Mouse (Mus musculus): ENCODE results near the gene Spty2d1.

The Spty2d1 gene

GRCm38 (mm10) chr7:46987073-46987472 lies 21.1 kb downstream of the Spty2d1 start:
- no peak for DNase-seq (ENCODE audit: low spot score)

- DNase-seq (ENCODE audit: low spot score), result no peak
Observed at GRCm38 (mm10) chr7:46986646-46987045, 21.6 kb downstream of the Spty2d1 start.

GRCm38 (mm10) chr7:46985718-46986505 lies 22.3 kb downstream of the Spty2d1 start:
- DNase-seq (ENCODE audit: low spot score), result no peak

DNA sequence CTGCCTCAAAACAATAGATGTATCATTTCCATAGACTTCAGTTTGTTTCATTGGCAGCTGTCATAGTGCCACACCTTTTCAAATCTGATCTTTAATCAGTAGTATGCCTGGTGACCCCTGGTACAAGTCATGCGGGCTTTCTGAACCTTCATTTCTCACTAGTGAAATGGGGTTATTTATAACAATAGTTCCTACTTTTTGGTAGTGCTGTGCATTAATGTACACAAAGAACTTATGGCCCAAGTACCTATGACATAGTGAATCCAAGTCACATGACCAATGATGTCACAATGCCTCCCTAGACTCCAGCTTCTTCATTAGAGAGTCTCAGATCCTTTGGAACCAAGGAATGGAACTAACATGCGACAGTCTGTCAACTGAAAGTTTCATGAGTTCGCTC lies 24.9 kb downstream of the Spty2d1 start, which contains the start of gene Gm9999:
Gene Gm9999 (plus strand): TSS at position 301 of the 400 bp plus-strand sequence.
- no peak for DNase-seq (ENCODE audit: low spot score)

- DNase-seq (ENCODE audit: low spot score), result no peak
Observed at GRCm38 (mm10) chr7:46975456-46975855, 32.8 kb downstream of the Spty2d1 start.

- DNase-seq (ENCODE audit: low spot score), result no peak
Observed at GRCm38 (mm10) chr7:46974648-46975047, 33.6 kb downstream of the Spty2d1 start.

- DNase-seq (ENCODE audit: low spot score), result no peak
Observed at GRCm38 (mm10) chr7:46969898-46970297, 38.3 kb downstream of the Spty2d1 start.

DNA sequence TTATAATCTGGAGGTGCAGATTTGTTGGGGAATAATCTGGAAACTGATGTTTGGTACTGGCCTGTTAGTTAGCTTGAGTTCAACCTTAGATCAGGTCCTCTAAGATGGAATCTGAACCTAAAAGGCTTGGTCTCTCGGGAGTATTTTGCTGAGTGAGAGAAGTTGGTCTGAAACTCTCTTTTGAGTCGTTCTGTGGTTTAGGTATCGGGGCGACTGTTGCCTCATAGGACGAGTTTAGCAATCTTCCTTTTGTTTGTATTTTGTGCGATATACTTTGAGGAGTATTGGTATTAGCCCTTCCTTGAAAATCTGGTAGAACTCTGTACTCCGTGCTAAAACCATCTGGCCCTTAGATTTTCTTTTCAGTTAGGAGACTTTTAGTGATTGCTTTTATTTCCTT lies 44.1 kb downstream of the Spty2d1 start:
- DNase-seq (ENCODE audit: low spot score), result no peak

DNA sequence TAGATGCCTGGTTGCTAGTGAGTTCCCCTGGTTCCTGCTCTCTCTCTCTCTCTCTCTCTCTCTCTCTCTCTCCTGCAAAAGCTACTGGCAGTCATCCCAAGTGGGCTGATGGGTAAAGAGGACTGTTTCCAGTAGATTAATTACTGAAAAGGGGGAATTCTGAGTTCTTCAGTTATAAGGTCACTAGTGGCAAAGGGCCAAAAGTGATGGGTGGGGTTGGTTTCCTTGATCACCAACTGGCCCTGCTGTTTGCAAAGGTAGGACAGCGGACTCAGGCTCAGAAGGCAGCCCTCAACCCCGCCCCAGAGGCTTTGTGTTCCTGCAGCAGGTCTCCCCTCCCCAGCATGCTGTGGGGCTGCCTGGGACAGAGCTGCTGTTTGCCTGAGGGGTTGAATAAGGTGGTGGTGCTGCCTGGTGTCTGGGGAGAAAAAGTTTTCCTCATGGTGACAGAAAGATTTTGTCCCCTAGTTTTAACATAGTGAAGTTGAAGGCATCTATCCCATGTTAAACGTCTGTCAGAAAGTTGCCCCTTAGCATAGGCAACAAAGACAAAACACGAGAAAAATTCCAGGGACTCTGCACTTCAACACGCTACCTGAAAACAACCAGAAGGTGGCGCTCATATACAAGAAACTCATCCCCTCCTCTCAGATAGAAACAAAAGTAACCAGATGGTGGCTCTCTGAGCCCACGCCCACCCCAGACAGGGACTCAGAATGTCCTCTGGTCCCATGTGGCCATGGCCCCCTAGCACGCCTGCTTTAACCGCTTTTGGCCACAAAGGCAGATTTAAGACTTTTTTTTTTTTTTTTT lies 45.2 kb downstream of the Spty2d1 start:
- DNase-seq (ENCODE audit: low spot score), result no peak

DNA sequence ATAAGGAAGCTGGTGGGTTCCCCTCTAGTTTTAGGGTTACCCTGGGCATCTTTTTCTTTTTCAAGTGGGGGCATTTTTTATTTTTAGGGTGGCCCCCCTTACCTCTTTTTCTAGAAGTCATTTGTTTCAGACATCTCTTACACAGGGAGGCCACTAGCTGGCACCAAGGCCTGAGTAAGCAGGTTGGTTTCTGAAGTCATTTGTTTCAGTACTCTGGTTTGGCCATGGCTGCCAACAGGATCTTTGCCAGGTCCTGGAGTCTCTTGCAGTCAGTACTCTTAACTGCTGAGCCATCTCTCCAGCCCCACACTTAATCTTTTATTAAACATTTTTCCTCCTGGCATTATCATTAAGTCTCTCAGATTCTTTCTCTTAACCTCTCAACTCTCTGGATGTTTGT lies 46.1 kb downstream of the Spty2d1 start:
- DNase-seq (ENCODE audit: low spot score), result no peak

- no peak for DNase-seq (ENCODE audit: low spot score)
Observed at GRCm38 (mm10) chr7:46960991-46961390, 47.2 kb downstream of the Spty2d1 start.

DNA sequence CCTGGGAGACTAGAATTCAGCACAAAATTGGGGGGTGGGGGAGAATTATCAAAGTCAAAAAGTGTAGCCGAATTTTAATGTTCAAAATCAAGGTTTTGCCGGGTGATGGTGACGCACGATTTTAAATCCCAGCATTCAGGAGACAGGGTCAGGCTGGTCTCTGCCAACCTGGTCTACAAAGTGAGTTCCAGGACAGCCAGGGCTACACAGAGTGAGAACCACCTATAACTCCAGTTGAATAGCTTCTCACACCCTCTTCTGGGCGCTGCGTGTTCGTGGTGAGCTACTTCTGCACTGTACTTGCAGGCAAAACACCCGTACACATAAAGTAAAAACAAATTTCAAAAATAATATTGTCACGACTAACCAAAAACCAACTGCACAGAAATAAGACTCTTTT lies 49.4 kb downstream of the Spty2d1 start:
- no peak for DNase-seq (ENCODE audit: low spot score)

DNA sequence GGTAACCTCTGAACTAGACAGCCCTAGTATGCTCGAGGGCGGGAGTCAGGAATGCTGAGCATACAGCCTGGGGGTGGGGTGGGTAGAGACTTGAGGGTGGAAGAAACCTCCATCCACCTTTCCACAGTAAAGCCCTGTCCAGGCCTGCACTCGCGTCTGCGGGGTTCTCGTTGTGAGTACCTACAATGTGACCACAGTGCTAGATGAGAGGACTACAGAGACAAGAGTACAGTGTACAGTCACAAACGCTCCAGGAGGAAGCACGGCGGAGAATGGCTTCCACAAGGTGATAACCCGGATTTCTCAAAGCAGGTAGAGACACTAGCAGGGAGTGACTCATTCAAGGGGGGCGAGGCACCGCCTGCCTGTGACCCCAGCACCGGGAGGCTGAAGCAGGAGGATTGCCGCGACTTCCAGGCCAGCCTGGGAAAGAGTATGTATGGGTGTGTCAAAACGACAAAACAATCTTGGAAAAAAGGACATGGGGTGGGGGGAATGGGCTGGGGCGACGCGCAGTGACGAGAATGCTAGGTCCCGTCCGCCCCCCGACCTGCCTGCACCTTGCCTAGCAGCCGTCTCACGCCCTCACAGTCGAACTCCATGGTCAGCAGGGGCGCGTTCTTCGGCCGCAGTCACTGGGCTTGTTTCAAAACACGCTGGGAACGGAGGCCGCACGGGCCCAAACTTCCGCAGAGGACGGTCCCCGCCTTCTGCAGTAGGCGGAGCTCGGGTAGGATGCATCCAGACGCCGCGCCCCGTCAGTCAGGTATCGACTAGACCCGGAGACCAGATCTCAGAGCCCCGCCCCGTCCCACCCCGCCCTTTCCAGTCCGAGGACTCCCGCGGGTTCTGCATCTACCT lies 50.1 kb downstream of the Spty2d1 start, which contains the start of gene Uevld:
Gene Uevld (minus strand): TSS at position 697 of the 861 bp plus-strand sequence.
- DNase-seq (ENCODE audit: low spot score), result peak; percentile 95

Data from ovary, postnatal 10 days (tissue).